Mouse (Mus musculus) forebrain, postnatal 0 days (tissue): ENCODE results near the gene Olfr552. TPM values are rescaled to one million over a fixed set of nuclear protein-coding genes. Genes with fewer than 3 reads are reported as not detected.
"Not testable (repeated sequence)": the region's sequence is repeated elsewhere in the genome, so short reads cannot be mapped to it uniquely, and the experiment has no call there.

ENCODE experiments used
- ATAC-seq: fragments of 200-750 bp; cut with Nextera tagmentation; 2 replicates; pipeline ENCODE4 v1.8.0; 2017; ENCODE audit warnings: mild to moderate bottlenecking, moderate library complexity
- DNase-seq: peaks from one replicate; pipeline ENCODE4 v3.0.0-alpha.2; 2015
- H3K27ac ChIP-seq: fragments of 300-500 bp; sonication (generic); 2 replicates; pipeline ENCODE4 v1.5.1; 2014; ENCODE audit warnings: low read depth, mild to moderate bottlenecking, antibody characterized with exemption, low read length, moderate library complexity, mixed read lengths
- H3K27me3 ChIP-seq: fragments of 300-500 bp; sonication (generic); 2 replicates; pipeline ENCODE4 v1.6.1; 2014; ENCODE audit warnings: mild to moderate bottlenecking, low read length, mixed read lengths; ENCODE audit not compliant: insufficient read depth
- H3K36me3 ChIP-seq: fragments of 300-500 bp; sonication (generic); 2 replicates; pipeline ENCODE4 v1.6.1; 2014; ENCODE audit warnings: mild to moderate bottlenecking, moderate library complexity; ENCODE audit not compliant: insufficient read depth
- H3K4me1 ChIP-seq: fragments of 300-500 bp; sonication (generic); 2 replicates; pipeline ENCODE4 v1.6.1; 2014; ENCODE audit warnings: antibody characterized with exemption; ENCODE audit not compliant: insufficient read depth
- H3K4me2 ChIP-seq: fragments of 300-500 bp; sonication (generic); 2 replicates; pipeline ENCODE4 v1.6.1; 2014; ENCODE audit warnings: low read depth, mild to moderate bottlenecking, moderate library complexity
- H3K4me3 ChIP-seq: fragments of 300-500 bp; sonication (generic); 2 replicates; pipeline ENCODE4 v1.5.1; 2014; ENCODE audit warnings: low read depth, low read length, mixed read lengths
- H3K9ac ChIP-seq: fragments of 300-500 bp; sonication (generic); 2 replicates; pipeline ENCODE4 v1.6.1; 2014; ENCODE audit warnings: mild to moderate bottlenecking
- H3K9me3 ChIP-seq: fragments of 300-500 bp; sonication (generic); 2 replicates; pipeline ENCODE4 v1.6.1; 2016; ENCODE audit warnings: low read length
- CTCF ChIP-seq: sonication (generic); IDR thresholded peaks from 2 replicates; pipeline ENCODE4 v1.5.1; 2016; ENCODE audit warnings: antibody characterized with exemption, control low read depth, low read depth
- WGBS: fragments of 180-500 bp; shearing (Covaris S2); extraction: QIAGEN DNeasy Blood & Tissue Kit; methylation state at CpG from one replicate; pipeline ENCODE4 v1.1.7; 2014; 5-methylcytosine and 5-hydroxymethylcytosine counted together
- polyA plus RNA-seq: library from polyadenylated mRNA; unstranded; fragments of >200 nt; fragmentation: Nextera tagmentation; extraction: Ambion mirVana; gene quantifications from 2 replicates; pipeline ENCODE4 v1.2.1, GENCODE M21; 2015
- total RNA-seq: library from RNA; depleted of rRNA; stranded (reverse); fragments of >200 nt; gene quantifications from 2 replicates; pipeline ENCODE4 v1.2.3, GENCODE M21; 2014

Gene Olfr552
- total and polyA plus RNA-seq, 2 experiments from 2014 or later: not detected

- peak; percentile 8 for DNase-seq
Measured at GRCm38 (mm10) chr7:102573174-102573830, 24.3 kb upstream of the Olfr552 start.

DNA sequence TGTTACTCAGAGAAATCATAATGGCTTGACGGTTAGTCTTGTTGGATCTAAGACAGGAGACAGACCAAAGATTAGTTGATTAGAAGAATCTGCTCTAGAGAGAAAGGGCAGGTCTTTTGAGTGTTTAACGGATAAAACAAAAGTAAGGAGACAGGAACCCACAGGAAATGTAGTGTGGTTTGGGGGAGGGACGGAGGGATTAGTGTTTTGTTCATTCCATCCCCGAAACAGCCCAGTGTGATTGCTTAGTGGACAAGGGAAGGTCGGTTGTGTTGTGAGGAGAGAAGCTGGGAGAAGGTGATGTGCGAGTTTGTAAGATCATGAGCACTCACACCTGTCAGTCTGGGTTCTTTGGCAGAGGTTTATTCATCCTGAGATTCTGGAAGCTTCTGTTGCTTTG, 21.6 kb upstream of the Olfr552 start:
- no peak for TF ChIP-seq CTCF
- Histone ChIP-seq H3K4me2 (no peak overlapping the region), H3K9ac (no peak overlapping the region), H3K27ac (no peak overlapping the region), H3K4me3 (no peak overlapping the region), H3K4me1 (no peaks in the 10 kb centered on the region), H3K9me3 (no peaks in the 10 kb centered on the region), H3K36me3 (no peaks in the 10 kb centered on the region), H3K27me3 (no peaks in the 10 kb centered on the region)
- ATAC-seq (no peak), DNase-seq (no peak)
- WGBS: 45% methylated on average over 6 of the region's 6 CpGs

More at GRCm38 (mm10) chr7:102573174-102573830, 24.3 kb upstream of the Olfr552 start:
- Histone ChIP-seq H3K9ac (no peak overlapping the region), H3K27ac (no peak overlapping the region), H3K4me2 (no peak overlapping the region), H3K4me1 (no peaks in the 10 kb centered on the region), H3K36me3 (no peaks in the 10 kb centered on the region), H3K4me3 (no peak overlapping the region), H3K9me3 (no peaks in the 10 kb centered on the region), H3K27me3 (no peaks in the 10 kb centered on the region)
- ATAC-seq: peak; percentile 54
- WGBS: 67% methylated on average over 3 of the region's 3 CpGs
- no peak for TF ChIP-seq CTCF

DNA sequence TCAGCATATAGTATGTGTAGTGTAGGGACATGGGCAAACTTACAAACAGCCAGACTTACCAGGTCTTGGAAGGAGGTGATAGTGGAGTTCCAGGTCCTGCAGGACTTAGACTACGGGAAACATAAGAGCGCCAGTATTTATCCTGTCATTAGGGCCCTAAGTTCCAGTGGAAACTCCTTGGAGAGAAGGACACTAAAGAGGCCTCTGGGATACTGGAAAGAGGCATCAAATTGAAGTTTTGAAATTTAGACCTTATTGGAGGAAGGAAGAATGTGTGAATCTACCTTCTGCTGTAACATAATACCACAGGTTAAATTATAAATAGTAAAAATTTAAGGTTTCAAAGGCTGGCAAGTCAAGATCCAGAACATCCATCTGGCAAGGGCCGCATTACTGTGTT, 5.8 kb upstream of the Olfr552 start, which contains the start of gene Olfr551:
Gene Olfr551, minus strand, starts transcription at position 101 of the 400 bp plus-strand sequence.
- no peak within 1 kb of the TSS for H3K4me2 ChIP-seq
- no peak within 1 kb of the TSS for H3K27ac ChIP-seq
- no peaks in the 10 kb centered on the region for H3K4me1 ChIP-seq
- ATAC-seq: no peak
- H3K27me3 ChIP-seq: no peaks in the 10 kb centered on the region
- H3K9ac ChIP-seq: no peak within 1 kb of the TSS
- no peak within 1 kb of the TSS for H3K4me3 ChIP-seq
- no peaks in the 10 kb centered on the region for H3K9me3 ChIP-seq
- no peak for TF ChIP-seq CTCF
- 94% methylated on average over 3 of the region's 3 CpGs for WGBS
- no peaks in the 10 kb centered on the region for H3K36me3 ChIP-seq
- DNase-seq: no peak

GRCm38 (mm10) chr7:102618118-102618517, 20.5 kb downstream of the Olfr552 start, which contains the start of gene Olfr553:
TSS of gene Olfr553 (minus strand) at chr7:102618218.
- Histone ChIP-seq H3K9ac (no peak within 1 kb of the TSS), H3K9me3 (no peaks in the 10 kb centered on the region), H3K36me3 (no peaks in the 10 kb centered on the region), H3K27ac (no peak within 1 kb of the TSS), H3K4me2 (no peak within 1 kb of the TSS), H3K27me3 (no peaks in the 10 kb centered on the region), H3K4me1 (no peaks in the 10 kb centered on the region), H3K4me3 (no peak within 1 kb of the TSS)
- no peak for ATAC-seq
- DNase-seq: no peak
- TF ChIP-seq CTCF: no peak

DNA sequence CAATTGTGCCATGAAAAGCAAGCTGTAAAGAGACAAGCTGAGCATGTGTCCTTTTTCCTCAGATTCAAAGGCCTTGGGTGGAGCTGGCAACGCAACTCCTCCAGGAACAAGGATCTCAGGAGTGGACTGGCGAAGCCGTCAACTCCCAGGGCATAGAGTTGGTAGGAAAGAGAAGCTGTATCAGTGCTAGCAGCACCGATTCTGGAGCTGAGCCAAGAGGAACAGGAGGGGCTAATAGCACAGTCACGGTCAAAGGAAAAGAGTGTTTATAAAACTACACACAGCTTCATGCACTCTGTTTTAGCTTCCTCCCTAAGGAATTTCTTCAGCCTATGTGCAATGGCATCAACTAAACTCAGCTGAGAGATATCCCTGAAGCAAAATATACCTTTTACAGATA, 22.0 kb downstream of the Olfr552 start:
- no peak for TF ChIP-seq CTCF
- no peaks in the 10 kb centered on the region for H3K36me3 ChIP-seq
- no peak for DNase-seq
- H3K27ac ChIP-seq: no peak overlapping the region
- no peak overlapping the region for H3K9ac ChIP-seq
- no peaks in the 10 kb centered on the region for H3K4me1 ChIP-seq
- no peaks in the 10 kb centered on the region for H3K27me3 ChIP-seq
- WGBS: 64% methylated on average over 5 of the region's 5 CpGs
- no peak overlapping the region for H3K4me3 ChIP-seq
- H3K9me3 ChIP-seq: no peaks in the 10 kb centered on the region
- no peak overlapping the region for H3K4me2 ChIP-seq
- ATAC-seq: no peak

DNA sequence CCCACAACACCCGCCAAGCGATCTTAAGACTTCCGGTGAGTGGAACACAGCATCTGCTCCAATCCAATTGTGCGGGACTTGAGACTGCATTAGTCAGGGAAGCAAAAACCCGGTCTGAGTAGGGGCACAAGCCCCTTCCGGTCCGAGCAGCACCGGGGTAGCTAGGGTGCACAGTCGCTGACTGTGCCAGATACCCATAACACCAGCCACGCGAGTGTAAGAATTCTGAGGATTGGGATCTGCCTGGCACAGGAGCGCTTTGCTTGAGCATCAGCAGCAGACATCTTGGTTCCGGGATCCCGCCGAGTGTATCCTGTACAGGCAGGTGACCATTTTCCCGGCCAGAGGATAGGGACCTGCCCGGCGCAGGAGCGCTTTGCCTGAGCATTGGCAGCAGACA, 22.8 kb downstream of the Olfr552 start:
- WGBS: 92% methylated on average over 19 of the region's 19 CpGs
- ATAC-seq: not testable (repeated sequence)

GRCm38 (mm10) chr7:102636665-102637064, 39.1 kb downstream of the Olfr552 start:
- H3K27ac ChIP-seq: no peak overlapping the region
- H3K27me3 ChIP-seq: no peaks in the 10 kb centered on the region
- peak; percentile 43 for TF ChIP-seq CTCF
- H3K9ac ChIP-seq: no peak overlapping the region
- DNase-seq (peak; percentile 2), ATAC-seq (no peak)
- H3K9me3 ChIP-seq: no peaks in the 10 kb centered on the region
- no peak overlapping the region for H3K4me2 ChIP-seq
- no peaks in the 10 kb centered on the region for H3K36me3 ChIP-seq
- no peaks in the 10 kb centered on the region for H3K4me1 ChIP-seq
- 38% methylated on average over 3 of the region's 3 CpGs for WGBS
- H3K4me3 ChIP-seq: no peak overlapping the region

More for the DNA sequence above, 22.8 kb downstream of the Olfr552 start:
- not testable (repeated sequence) for H3K9me3 ChIP-seq, H3K27me3 ChIP-seq, H3K4me1 ChIP-seq, H3K4me2 ChIP-seq, H3K4me3 ChIP-seq, H3K27ac ChIP-seq, H3K9ac ChIP-seq, H3K36me3 ChIP-seq, DNase-seq
